Mouse (Mus musculus) macrophage (primary cell): ENCODE measurements around the gene Zfp846. TPM values are rescaled to one million over a fixed set of nuclear protein-coding genes. Genes with fewer than 3 reads are reported as not detected.
A peak's percentile ranks its signal among the peaks of the same experiment; 100 is the strongest.
"Not testable (repeated sequence)": the region's sequence is repeated elsewhere in the genome, so short reads cannot be mapped to it uniquely, and the experiment has no call there.

Source experiments
- H3K27ac ChIP-seq: fragments of 350-480 bp; formaldehyde crosslinking; 2 replicates; pipeline ENCODE4 v1.9.0; 2021
- H3K36me3 ChIP-seq: fragments of 350-480 bp; formaldehyde crosslinking; 2 replicates; pipeline ENCODE4 v1.9.0; 2021; ENCODE audit errors: inconsistent target
- H3K4me3 ChIP-seq: fragments of 350-480 bp; formaldehyde crosslinking; 2 replicates; pipeline ENCODE4 v1.9.0; 2021; ENCODE audit errors: inconsistent target
- H3K79me2 ChIP-seq: fragments of 350-480 bp; formaldehyde crosslinking; 2 replicates; pipeline ENCODE4 v1.9.0; 2021; ENCODE audit errors: inconsistent target
- WGBS: methylation state at CpG from one replicate; pipeline ENCODE4 v1.1.7; 2026; ENCODE audit warnings: inconsistent platforms; ENCODE audit not compliant: missing documents; 5-methylcytosine and 5-hydroxymethylcytosine counted together
- polyA plus RNA-seq: library from polyadenylated mRNA; stranded (reverse); fragments of 250-400 nt; gene quantifications from 3 replicates; pipeline ENCODE4 v1.2.4, GENCODE M21; 2018; ENCODE audit warnings: inconsistent platforms
- total RNA-seq, 78 experiments: library from RNA; depleted of rRNA; stranded (reverse); fragments of 250-400 nt; gene quantifications; 1 replicate in 9 of 78; 2 replicates in 24 of 78; 3 replicates in 43 of 78; 4 replicates in 2 of 78; pipeline ENCODE4 v1.2.4; 2018; ENCODE audit warnings: inconsistent platforms in 56 of 78

Gene Zfp846
- 10 to 100 TPM in 12 of 26 experiments, 1 to 10 TPM in 13, under 1 TPM in 1; 1.00 to 21.1 (median 9.1) TPM for total RNA-seq (2018; cell fraction: chromatin; rRNA removed)
- total RNA-seq (2018; cell fraction: cytosol; rRNA removed) = 1 to 10 TPM in 24 of 26 experiments, under 1 TPM in 2; 0.91 to 5.0 (median 3.6) TPM
- total RNA-seq (2018; cell fraction: nucleus; rRNA removed) = 10 to 100 TPM in 8 of 26 experiments, 1 to 10 TPM in 18; 1.0 to 22.4 (median 6.0) TPM
- 3.0 to 7.6 TPM (median 3.6 TPM) in 3 replicates for polyA plus RNA-seq

DNA sequence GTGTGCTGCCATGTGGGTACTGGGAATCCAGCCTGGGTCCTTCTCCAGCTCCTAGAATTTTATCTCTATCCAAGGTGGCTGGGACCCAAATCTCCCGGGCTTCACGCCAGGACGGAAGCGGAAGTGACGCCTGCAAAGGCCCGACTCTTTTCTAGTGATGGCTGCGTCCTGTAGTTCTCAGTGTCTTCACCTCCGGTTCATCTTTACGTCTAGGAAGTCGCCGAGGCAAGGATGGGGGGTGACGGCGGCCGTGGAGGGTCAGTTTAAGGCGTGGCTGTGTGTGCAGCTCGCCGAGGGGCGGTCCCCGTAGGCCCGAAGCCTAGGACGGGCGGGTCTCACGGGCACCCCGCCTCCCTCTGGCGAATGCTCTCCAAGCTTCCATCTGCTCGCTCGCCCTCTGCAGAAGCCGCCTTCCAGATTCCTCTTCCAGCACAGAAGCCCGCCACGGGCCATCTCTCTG is at the start of gene Zfp846:
TSS of gene Zfp846 (plus strand) at position 117 of the 460 bp plus-strand sequence.
- Histone ChIP-seq H3K27ac (peak within 1 kb of the TSS; percentile 21; the same call in 1 of the 2 replicates), H3K79me2 (peaks cover 8% of the 10 kb centered on the region; the same call in 1 of the 2 replicates), H3K4me3 (peak within 1 kb of the TSS; percentile 61), H3K36me3 (no peaks in the 10 kb centered on the region)
- WGBS = under 1% methylated on average over 30 of the region's 30 CpGs

DNA sequence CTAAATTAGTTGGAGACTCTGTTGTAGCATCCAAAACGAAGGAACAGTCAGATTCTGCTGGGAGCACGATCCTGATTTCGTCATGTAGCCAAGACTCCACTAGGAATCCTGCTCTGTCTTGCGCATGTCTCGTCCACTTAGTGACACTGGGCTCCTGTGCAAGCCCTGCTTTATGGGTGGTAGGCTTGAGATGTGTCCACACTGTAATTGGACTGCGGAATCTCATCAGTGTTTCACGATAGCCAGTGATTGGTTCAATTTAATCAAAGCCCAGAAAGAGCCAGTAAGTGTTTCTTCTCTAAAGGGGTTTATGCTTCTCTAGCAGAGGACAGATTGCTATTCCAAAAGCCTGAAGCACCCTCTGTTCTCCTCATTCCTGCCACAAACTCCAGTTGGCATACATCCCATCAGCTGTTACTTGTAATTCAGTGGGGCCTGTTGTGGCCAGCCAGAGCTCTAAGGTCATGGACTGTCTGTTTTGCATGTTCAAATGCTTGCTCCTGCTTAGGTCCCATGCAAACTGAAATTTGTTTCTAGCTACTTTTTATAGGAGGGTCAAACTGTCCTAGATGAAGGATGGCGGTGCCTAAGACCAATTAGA is 46.7 kb upstream of the Zfp846 start:
- Histone ChIP-seq H3K36me3 (no peaks in the 10 kb centered on the region), H3K79me2 (no peaks in the 10 kb centered on the region), H3K4me3 (no peak overlapping the region), H3K27ac (no peak overlapping the region)
- WGBS = 86% methylated on average over 8 of the region's 8 CpGs

DNA sequence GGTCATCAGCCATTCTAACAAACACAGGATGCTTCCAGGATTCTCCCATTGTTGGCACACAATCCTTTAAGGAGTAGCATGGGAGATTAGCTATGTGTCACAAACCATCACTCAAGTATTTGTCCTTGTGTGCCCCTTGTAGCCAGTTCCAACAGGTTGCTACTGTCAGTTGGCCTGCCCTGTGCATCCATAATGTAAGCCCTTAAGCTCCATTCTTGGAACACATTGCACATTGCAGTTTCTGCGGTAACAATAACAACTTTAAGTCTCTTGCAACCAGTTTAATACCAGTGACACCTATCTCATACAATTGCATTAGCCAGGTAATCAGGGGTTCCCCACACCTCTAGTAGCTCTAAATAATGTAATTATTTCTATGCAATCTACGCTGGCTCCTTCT is 44.5 kb upstream of the Zfp846 start:
- H3K27ac ChIP-seq = no peak overlapping the region
- no peak overlapping the region for H3K4me3 ChIP-seq
- H3K79me2 ChIP-seq = no peaks in the 10 kb centered on the region
- WGBS = 94% methylated on average over 2 of the region's 2 CpGs
- H3K36me3 ChIP-seq = no peaks in the 10 kb centered on the region

DNA sequence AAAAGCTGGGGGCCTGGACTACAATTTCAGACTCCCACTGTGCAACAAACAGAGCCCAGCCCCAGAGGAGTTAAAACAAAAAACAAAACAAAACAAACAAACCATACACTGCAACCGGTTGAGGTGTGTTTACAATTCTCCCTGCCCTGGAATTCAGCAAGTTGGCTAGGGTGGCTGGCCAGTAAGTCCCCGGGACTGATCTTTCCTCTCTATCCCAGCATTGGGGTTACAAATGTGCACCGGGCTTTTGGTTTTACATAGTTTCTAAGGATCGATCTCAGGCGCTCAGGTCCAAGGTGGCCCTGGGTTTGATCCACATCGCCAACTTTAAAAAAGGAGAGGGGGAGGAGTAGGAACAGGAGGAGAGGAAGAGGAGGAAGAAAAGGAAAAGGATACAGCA is 37.6 kb upstream of the Zfp846 start:
- WGBS = 79% methylated on average over 6 of the region's 6 CpGs
- Histone ChIP-seq H3K27ac (no peak overlapping the region), H3K79me2 (no peaks in the 10 kb centered on the region), H3K36me3 (no peaks in the 10 kb centered on the region), H3K4me3 (no peak overlapping the region)

DNA sequence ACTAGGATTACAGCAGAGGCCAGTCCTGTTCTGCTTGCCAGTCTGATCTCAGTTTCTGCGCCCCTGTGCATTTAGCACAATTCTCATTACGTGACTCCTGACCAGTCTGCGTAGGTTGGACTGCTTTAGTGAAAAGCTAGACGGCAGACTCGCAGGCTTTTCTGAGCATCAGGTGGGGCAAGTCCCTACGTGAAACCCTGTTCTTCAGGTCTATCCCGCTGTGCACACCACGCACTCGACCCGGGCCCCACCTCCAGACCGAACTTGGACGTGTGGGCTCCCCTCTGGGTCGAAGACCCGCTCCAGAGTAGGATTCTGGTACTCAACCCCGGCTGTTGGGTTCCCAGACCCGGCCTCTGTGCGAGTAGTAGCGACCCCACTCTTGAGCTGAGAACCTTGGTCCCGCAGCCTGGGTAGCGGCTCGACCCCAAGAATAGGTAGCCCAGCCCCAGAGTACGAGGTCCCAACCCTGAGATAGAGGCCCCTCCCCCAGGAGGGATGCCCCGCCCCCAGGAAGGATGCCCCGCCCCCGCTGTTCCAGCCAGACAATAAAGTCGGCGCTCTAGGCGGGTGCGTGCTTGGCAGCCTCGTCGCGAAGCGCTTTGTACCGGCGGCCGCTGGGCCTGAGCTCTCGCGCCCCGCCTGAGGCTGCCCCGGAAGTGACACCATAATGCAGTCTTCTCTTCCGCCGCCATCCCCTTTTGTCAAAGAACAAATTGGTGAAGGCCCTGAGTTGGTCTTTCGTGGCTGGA is 36.8 kb upstream of the Zfp846 start:
- H3K4me3 ChIP-seq = peak overlapping the region; percentile 20
- no peaks in the 10 kb centered on the region for H3K79me2 ChIP-seq
- H3K27ac ChIP-seq = no peak overlapping the region
- 16% methylated on average over 34 of the region's 43 CpGs for WGBS
- H3K36me3 ChIP-seq = no peaks in the 10 kb centered on the region

DNA sequence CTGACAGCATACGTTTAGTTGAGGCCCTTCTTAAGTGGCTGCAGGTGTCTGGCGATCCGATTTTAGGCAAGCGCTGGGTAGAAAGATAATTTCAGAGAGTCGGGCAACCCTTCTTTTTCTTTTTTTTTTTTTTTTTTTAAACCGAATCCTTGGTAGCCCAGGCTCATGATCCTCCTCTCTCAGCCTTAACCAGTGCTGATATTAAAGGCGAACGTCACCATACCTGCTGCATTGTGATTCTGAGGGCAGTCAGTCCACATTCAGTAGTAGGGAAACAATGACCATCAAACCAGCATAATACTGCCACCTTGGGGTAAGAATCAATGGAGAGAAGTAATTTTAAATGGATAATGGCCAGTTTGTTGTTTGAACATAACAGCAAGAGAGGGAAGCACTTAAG is 35.9 kb upstream of the Zfp846 start:
- Histone ChIP-seq H3K27ac (no peak overlapping the region), H3K36me3 (no peaks in the 10 kb centered on the region), H3K79me2 (no peaks in the 10 kb centered on the region), H3K4me3 (peak overlapping the region; percentile 20)
- WGBS = 26% methylated on average over 7 of the region's 8 CpGs

DNA sequence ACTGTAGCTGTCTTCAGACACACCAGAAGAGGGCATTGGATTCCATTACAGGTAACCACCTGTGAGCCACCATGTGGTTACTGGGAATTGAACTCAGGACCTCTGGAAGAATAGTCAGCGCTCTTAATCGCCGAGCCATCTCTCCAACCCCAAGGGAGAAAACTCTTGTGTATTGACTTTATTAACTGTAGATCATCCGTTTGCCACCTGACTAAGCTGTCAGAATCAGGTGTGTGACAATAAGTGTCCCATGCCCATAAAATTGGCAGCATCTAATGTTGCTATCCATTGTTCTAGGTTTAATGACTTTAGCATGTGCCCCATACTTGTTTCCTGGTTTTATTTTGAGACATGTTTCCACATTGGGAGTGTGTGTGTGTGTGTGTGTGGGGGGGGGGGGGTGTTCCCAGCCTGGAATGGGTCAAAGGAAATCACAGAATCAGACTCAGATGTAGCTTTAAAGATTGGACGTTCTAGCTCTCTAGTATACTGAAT is 29.3 kb upstream of the Zfp846 start:
- WGBS = 59% methylated on average over 5 of the region's 5 CpGs
- Histone ChIP-seq H3K27ac (no peak overlapping the region), H3K79me2 (no peaks in the 10 kb centered on the region), H3K4me3 (no peak overlapping the region), H3K36me3 (no peaks in the 10 kb centered on the region)

DNA sequence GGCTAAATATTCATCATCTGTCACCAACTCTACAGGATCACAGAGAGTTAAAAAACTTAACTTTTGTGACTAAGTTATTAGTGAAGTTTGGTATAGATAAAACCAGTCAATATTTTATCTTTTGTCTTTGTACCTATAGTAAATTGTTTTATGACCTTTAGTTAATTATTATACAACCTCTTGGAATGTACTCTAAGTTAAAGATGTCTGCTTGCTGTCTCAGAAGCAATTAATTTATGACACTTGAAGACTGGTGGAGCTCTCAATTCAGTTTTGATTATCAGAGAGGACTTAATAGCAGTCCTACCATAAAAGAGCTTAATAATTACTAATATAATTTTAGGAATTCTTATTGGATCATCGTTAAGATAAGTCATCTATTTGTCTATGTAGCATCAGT is 28.4 kb upstream of the Zfp846 start:
- no peaks in the 10 kb centered on the region for H3K79me2 ChIP-seq
- 58% methylated on average over 1 of the region's 1 CpGs for WGBS
- no peak overlapping the region for H3K4me3 ChIP-seq
- H3K36me3 ChIP-seq = no peaks in the 10 kb centered on the region
- H3K27ac ChIP-seq = no peak overlapping the region

DNA sequence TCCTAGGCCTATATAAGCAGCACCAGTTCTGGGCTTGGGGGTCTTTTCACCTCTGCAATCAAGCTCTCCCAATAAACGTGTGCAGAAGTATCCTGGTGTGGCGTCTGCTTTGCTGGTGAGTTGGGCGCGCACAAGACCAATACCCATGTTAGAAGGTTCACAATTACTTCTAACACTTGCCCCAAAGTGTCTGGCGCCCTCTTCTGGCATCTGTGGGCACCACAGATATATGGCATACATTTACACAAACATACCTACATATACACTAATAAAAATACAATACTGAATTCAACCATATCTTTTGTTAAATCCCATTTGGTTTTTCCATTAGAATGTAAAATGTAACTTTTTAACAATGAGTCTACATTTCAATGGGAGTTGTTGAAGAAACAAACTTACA is 18.9 kb upstream of the Zfp846 start:
- Histone ChIP-seq H3K4me3 (no peak overlapping the region), H3K79me2 (no peaks in the 10 kb centered on the region), H3K36me3 (no peaks in the 10 kb centered on the region), H3K27ac (no peak overlapping the region)
- 81% methylated on average over 5 of the region's 5 CpGs for whole genome bisulfite sequencing

DNA sequence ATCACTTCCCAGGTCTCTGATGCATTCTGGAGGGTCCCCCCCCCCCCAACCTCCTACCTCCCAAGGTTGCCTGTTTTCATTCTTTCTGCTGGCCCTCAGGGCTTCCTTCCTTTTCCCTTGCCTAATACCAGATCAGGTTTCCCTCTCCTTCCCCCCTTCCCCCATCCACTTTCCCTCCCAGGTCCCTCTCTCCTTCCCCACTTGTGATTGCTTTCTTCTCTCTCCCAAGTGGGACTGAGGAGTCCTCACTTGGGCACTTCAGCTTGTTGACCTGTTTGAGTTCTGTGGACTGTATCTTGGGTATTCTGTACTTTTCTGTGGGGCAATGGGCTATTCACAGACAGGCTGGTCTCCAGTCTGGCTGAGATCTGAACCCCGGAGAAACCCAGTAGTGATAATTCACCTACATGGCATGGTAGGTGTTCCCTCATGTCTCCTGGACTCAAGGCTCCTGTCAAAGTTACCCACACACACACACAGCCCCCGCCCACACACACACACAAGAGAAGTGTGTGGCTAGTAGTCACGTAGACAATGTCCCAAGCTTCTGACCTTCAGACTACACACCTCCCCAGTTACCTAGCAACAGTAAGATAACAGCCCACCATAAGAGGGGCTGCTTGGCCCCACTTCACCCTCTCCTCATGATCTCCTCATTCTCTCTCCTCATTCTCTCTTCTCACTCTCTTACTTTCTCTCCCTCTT is 15.6 kb upstream of the Zfp846 start:
- H3K27ac ChIP-seq, H3K79me2 ChIP-seq, H3K36me3 ChIP-seq, H3K4me3 ChIP-seq: not testable (repeated sequence)
- WGBS = 81% methylated on average over 3 of the region's 3 CpGs

DNA sequence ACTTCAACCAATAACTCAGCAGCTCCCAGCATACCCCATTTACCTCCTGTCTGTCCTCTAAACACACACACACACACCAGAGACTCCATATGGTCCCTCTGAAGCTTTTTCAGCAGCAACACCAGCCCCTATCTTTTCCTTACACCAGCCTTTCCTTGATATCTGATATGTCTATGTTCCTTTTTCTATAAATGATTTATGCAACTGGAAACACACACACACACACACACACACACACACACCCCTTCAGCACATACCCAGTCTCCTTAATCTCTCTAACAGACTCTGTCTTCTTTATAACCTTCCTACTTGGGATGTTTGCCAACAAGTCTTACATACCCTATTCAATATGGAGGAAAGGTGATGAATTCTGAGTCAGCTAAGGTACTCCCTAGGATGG is 10.0 kb upstream of the Zfp846 start:
- H3K79me2 ChIP-seq = no peaks in the 10 kb centered on the region
- no peak overlapping the region for H3K4me3 ChIP-seq
- no peak overlapping the region for H3K27ac ChIP-seq

DNA sequence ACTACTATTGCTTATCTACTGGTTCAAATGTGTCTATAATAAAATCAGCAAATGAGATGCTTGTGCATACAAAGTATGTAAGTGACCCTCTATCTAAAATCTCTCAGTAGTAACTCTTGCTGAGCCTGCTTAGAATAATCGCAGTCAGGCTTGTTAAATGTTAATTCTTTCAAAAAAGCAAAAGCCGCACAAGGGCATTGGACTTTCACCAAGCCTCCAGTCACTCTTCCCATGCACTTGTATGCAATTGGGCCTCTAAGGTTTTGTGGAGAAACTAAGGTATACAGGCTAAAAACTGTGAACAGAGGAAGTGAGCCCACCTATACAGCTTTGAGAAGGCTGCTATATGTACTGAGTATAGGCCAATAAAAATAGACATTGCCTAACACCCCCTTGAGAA is 4.5 kb upstream of the Zfp846 start:
- WGBS = 84% methylated on average over 2 of the region's 2 CpGs
- Histone ChIP-seq H3K79me2 (no peaks in the 10 kb centered on the region), H3K36me3 (no peaks in the 10 kb centered on the region), H3K27ac (no peak overlapping the region), H3K4me3 (no peak overlapping the region)

More for the DNA sequence above, 10.0 kb upstream of the Zfp846 start:
- H3K36me3 ChIP-seq = no peaks in the 10 kb centered on the region

DNA sequence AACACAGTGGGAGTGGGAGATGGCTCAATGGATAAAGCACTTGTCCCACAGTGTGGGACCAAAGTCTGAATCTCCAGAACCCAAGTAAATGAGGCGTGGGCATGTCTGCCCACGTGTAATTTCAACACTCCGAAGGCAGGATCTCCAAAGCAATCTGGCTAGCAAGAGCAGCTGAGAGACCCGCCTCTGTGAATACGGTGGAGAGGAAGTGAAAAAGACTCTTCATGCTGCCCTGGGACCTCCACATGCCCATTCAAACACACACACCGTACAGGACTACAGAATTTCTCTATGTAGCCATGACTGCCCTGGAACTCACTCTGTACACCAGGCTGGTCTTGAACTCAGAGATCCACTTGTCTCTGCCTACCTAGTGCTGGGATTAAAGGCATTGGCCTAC is 20.2 kb downstream of the Zfp846 start:
- no peak overlapping the region for H3K4me3 ChIP-seq
- H3K36me3 ChIP-seq = no peaks in the 10 kb centered on the region
- no peaks in the 10 kb centered on the region for H3K79me2 ChIP-seq
- 23% methylated on average over 6 of the region's 6 CpGs for WGBS
- no peak overlapping the region for H3K27ac ChIP-seq

DNA sequence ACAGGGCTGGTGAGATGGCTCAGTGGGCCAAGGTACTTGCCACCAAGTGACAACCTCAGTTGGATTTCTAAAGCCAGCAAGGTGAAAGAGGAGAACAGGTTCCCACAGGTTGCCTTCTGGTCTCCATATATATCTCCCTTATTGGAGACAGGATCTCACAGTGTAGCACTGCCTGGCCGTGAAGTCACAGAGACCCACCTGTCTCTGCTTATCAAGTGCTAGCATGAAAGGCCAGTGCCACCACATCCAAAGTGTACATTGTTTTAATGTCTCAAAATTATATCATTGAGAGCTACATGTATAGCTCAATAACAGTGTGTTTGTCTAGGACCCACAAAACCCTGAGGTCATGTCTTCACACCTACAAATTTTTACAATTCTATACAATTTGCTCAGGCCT is 25.2 kb downstream of the Zfp846 start:
- Histone ChIP-seq H3K4me3 (no peak overlapping the region), H3K36me3 (no peaks in the 10 kb centered on the region), H3K27ac (no peak overlapping the region), H3K79me2 (no peaks in the 10 kb centered on the region)
- WGBS = 100% methylated on average over 1 of the region's 1 CpGs
